Mouse (Mus musculus) NIH3T3 (cell line): ENCODE measurements at regions not wholly inside any gene's neighbourhood (a gene's known extent, or its start where the extent isn't known, plus 50 kb on each side); places are given as distances from the start of the nearest gene placed in this dataset.

Source experiments
- DNase-seq: peaks from one replicate; pipeline ENCODE4 v3.0.0-alpha.2; 2012; ENCODE audit warnings: low read depth

DNA sequence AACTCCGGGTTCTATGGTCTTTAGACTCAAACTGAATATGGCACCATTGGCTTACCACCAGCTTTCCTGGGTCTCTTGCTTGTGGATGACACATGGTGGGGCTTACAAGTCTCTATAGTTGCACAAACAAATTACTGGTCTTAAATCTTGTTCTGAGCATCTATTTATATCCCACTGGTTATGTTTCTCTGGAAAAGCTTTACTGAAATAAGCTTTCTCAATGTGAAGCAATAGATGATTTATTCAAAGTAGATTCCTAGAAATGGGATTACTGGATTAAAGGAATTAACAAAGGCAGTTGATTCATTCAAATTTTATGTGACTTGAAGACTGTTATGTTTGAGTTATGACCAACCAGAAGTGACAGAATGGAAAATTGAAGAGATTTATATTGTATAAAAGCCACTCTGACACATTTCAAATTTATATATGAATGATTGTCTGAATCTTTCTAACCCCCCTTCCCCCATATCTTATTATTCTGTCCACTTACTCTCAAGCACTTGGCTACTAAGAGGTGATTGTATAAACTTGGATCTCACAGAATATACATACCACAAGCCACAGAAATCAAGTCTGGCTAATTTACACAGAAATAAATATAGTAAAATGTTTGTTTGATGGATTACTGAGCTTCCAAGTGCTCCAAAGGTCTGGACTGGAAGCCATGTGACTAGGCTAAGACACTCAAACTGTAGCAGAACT lies 113.4 kb upstream of the C1qtnf3 start:
- DNase-seq: peak; percentile 51

DNA sequence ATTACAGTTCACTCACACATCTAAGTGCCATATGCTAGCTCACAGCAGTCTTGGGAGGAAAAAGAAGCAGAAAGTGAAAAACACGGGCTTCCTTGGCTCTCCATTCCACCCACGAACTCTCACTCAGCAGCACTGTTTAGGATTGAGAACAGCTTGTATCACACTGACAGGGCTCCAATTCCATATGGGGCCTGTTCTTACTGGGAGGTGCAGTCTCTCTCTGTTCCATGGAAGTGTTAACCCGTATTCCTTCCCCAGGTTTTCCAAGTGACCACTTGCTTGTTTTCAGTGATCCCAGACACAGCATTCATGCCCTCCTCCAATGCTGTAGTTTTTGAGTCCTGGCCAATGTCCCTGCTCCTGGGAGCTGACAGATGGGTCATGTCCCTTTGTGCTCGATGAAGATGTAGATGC lies 111.5 kb upstream of the C1qtnf3 start:
- no peak for DNase-seq

DNA sequence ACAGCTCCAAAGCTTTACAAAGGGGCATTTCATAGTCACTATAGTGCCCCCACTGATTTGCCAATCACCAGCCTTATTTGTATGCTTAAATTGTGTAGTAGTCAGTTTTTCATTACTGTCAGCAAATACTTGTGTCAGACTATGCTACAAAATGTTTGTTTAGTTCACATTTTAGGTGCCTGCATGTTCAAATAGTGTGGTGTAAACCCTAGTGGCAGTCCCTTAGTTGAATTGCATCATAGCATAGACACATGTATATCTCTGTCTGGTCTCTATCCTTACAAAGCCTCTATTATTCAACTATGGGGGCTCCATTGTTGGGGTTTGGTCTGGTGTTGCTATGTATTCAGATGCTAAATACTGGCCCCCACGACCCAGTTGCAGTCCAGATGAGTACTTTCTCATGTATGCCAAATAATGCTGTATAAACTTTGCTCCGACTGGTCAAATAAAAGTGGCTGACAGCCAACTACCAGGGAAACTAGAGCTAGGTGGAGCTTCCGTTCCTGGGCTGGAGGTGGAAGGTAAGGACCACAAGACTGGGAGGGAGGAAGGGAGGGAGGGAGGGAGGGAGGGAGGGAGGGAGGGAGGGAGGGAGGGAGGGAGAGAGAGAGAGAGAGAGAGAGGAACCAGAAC lies 109.0 kb upstream of the C1qtnf3 start:
- no peak for DNase-seq

DNA sequence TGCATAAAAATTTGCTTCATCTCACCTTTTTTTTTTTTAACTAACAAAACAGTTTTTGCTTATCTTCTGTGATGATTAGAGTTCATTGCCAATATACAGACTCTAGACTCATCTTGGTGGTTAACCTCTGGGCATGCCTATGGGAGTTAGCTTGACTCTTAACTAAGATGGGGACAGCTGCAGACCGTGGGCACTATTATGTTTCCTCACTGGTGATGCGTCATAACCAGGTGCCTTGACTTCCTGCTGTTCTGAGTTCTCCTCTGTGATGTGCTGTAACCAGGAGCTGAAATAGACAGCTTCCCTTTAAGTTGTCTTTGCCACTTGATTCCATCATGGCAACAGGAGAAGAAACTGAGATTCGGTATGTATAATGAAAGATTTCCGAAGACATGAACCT lies 105.4 kb upstream of the C1qtnf3 start:
- no peak for DNase-seq

DNA sequence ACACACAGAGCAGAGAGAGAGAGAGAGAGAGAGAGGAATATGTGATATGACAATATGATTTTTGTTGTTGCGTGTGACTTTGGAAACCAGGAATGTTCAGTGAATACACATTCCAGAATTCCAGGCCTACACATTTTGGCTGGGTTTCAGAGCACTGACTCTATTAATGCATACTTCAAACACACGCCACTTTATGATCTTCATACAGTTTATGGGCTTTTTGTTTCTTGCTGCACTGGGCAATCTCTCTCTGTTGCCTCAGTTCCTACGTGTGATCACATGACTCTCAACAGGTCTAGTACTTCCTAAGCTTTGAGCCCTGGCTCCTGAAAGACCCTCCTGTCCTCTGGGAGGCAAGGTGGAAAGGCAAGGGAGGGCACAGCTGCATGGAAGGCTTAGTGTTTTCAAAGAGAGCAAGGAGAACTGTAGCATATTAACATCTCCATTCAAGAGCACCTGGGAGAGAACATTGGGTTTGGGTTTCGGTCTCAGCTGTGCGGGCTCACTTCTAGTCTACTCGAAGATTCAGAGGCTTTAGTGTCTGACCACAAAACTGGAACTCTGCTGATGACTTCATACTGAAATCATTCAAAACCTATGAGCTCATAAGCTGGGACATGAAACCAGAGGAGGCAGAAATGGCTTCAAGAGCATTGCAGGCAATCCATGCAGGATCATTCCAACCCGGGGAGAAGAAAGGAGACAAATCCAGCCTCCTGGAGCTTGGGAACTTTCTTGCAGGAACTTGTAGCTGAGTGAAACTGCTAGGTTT lies 87.9 kb upstream of the C1qtnf3 start:
- DNase-seq: peak; percentile 62

DNA sequence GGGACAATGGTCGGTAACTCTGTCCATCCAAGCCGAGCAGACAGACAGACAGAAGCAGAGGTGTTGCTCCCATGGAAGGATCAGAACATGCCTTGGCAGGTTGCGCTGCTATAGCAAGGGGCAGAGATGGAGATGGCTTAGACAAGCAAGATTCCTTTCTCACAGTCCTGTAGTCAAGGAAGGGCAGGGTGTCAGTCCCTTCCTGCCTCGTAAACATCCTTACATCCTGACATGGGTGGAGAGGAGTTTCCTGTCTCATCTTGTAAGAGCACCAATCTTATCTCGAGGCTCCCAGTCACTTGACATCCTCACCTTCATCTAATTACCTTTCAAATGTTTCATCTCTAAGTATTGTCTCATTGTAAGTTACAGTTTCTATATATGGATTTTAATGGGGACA lies 87.0 kb upstream of the C1qtnf3 start:
- DNase-seq: no peak

DNA sequence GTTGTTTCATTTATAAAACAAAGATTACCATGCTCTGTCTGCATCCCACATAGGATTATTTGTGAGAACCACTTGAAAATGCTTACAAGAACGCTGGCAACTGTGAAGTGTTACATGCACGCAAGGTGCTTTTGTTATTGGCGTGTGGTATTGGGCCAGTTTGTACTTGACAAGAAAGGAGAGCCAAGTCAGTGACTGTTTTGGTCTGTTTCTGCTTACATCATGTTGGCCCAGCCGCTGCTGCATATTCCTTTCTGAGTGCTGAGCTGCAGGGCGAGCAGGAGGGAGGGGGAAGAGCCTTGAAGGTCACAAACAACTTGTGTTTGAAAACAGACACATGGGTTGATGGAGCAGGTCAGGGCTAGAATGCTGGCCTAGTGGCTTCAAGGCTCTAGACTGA lies 85.3 kb upstream of the C1qtnf3 start:
- no peak for DNase-seq

DNA sequence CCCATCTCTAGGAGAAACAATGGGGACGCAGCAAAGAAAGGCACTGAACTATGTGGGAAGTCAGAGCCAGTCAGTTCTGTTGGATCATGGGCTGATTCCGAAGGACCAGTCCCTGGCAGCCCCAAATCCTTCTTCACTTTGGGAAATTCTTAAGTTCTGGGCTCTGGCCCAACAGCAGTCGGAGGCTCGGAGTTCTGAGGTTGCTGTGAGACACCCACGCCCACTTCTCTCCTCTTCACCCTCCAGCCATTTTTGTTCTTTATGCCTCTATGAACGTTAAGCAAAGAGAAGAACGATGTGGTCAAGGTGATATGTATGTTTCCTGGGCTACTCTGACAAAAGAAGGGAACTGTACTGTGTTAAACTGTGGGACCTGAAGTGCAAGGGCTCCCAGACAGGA lies 84.0 kb upstream of the C1qtnf3 start:
- DNase-seq: peak; percentile 37

DNA sequence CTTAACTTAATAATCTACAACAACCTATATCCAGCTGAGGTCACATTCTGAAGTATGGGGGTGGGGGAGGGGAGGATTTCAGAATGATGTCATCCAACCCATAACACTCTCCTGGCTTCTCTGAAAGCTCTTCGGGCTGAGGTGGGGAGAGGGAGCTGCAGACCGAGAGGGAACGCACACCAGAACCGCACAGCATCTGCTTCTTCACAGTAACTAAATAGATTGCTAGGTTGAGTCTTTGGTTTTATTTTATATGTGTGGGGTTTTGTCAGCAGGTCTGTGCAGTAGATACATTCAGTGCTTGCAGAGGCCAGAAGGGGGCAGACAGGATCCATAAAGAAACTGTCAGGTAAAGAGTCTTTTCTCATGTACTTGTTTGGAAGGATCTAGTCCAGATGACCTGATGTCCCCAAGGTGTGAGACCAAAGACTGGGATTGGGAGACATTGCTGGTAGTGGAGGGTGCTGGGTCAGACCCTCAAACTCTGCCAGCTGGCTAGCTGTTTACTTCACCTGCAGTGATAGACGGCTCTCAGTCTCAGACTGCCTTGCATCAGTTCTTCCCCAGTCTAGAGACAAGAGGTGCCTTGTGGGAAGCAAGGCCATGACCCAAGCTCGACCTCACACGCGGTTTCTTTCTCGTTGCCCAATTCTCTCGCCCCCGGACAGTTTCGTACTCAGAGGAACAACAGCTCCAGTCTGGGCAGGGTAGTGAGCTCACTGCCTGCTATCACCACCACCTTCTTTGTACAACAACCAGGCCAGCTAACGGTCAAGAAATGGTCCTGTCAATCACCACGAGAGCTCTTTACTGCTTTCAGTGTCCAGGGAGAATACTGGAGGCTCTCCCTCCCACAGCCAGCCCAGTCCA lies 83.2 kb upstream of the C1qtnf3 start:
- peak; percentile 61 for DNase-seq

DNA sequence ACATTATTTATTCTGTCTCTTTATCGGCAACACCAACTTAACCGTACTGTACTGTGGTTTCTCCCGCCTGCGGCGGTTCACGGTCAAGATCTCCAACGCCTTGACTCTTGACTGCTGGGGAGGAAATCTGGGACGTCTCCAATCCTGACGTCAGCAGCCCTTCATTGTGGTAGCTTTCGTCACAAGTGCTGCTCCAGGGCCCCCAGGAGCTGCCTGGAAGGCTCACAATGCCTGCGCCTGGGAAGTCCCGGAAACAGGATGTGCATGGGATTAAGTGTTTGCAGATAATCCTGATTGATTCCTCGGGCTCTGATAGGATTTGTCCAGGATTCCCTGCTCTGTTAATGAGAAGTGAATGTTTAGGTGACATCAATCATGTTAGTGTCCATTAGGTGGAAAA lies 82.3 kb upstream of the C1qtnf3 start:
- DNase-seq: no peak

DNA sequence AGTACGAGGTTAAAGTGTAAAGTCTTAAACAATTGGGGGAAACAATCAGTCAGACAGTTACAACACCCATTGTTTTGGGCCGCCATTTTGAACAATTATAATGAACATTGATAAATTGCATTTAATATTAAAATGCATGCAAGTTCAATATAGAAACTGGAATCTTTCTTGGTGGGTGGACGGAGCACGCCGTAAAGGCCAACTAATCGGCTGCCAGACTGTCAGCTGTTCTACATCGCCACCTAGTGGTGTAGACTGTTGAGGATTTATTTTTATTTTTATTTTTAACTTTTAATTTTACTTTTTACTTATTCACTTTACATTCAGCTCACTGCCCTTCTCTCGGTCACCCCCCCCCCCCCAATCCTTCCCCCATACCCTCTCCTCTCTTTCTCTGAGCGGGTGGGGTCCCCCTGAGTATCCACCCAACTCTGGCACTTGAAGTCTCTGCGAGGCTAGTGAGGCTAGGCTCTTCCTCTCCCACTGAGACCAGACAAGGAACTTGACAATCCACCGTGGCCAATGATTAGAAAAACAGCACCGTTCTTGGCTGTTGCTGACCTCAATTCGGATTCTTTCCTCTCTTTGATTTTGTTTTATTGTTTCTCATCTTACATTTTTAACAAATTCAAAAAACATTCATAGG lies 79.7 kb upstream of the C1qtnf3 start:
- peak; percentile 80 for DNase-seq

DNA sequence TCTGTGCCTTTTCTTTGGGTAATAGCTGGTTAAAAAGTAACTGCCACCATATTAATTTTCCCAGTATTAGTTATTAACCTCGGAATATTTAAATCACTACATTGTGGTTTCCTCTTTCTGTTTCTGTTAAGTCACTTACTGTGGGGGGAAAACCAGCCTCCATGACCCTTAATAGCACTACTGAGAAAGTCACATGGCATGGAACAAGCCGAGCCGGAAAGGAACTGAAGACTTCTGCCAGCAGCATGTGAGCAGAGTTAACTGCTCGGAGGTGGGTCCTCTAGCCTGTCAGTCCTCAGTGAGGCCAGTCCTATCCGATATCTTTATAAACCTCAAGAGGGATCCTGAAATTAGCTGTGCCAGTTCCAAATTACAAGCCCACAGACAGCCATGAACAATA lies 75.8 kb upstream of the C1qtnf3 start:
- no peak for DNase-seq

DNA sequence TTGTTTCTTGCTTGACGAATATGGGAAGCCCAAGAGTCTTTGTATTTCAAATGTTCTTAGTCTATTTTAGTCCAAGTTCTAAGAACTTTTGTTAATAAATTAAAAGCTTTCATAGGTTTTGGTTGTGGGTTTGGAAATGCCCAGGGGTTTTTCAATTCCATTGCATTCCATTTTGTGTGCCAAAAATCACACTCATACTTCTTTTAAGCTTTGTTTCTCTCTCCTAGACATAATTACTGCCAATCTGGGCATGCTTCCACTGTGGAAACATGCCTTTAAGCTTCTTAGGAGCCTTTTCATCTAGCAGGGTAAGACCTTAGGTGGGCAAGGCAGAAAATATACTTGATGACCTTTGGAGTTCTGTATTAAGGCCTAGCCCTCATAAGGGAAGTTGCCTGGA lies 70.4 kb upstream of the C1qtnf3 start:
- DNase-seq: peak; percentile 53

DNA sequence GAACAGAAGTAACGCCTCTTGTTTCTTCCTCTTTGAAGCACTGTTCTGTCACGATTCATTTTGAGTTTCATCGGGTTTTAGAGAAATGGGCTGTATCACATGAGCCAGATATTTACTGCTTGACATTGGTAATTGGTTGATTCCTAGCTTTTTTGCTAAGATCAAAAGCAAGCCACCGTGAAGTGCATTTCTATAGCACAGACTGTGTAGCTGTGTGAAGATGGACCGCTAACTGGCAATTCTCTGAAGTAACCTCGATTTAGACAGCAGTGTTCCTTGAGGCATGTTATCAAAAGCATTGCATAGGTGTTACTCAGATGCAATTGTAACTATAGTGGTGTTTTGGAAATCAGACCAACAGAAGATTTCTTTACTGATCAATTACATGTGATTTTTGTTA lies 64.1 kb upstream of the C1qtnf3 start:
- DNase-seq: no peak

DNA sequence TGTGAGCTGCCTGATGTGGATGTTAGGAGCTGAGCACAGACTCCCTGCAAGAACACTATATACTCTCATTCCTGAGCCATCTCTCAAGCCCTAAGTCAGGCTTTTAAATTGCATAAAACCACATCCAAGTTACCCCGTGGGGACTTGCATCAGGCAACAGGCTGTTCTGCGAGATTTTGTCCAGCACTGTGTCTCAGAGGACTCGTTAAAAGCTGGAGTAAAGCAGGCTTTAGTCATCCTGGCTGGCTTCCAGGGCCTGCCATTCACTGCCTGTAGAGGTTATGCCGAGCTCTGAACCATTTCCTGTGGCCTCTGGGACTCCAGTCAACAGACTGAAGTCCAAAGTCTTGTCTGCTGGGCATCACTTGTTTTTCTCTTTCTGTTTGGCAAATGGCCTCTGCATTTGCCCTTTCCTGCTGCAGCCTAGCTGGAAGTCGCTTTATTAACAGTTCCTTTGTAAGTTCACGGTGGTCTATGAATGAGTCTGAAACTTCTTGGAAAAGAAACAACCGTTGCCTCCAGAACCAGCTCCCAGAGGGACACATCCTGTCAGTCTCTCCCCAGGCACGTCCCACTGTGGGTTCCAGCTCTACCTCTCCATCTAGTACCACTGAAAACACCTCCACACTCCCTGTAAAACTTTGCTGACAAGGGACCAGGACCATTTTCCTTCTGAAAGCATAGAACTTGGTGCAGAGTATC lies 61.8 kb upstream of the C1qtnf3 start:
- DNase-seq: peak; percentile 99

DNA sequence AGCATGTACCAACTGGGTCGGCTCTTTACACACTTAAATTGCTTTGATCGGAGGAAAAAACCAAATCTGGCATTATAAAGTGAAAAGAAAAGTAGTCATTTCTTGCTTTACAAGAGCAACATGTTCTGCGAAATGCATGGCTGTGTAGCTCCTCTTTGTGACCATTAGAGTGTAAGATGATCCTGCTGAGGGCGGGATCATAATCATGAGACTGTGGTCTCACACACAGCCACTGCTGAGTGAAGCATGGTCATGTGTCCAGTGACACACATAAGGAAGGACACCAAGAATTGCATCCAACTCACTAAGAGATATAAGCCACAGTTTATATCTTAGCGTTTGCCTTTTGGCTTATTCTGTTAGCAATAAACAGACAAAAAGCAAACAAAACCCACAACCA lies 53.8 kb upstream of the C1qtnf3 start:
- peak; percentile 57 for DNase-seq

DNA sequence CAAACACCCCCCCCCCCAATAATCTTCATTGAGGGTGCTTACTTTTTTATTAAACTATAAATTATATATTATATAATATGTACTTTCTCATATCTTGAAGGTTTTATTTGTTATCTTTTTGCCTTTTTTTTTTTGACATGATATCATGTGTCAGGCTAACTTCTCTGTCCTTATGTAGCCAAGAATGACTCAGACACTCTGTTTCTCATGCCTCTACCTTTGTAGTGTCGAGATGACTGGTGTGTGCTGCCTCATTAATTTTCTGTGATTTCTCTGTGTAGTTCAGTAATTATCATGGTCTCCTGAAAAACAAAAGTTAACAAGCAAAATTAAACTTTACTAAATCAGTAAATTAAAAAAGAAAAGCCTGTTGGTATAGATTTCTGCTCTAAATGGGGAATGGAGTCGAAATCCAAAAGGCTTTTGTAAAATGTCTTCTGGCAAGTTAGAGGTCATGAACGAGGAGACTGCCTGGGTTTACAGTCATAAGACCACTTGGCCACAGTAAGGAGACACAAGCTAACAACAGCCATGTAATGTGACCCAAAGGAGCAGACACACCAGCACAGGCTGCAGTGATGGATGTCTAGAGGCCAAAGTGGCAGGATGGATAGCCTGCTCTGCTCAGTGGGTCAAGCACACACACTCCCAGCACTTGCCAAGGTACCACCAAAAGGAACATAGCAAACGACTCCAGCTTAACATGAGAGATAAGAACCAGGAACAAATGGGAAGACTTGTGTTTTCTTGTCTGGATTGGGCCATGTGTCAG lies 53.2 kb upstream of the C1qtnf3 start:
- no peak for DNase-seq

DNA sequence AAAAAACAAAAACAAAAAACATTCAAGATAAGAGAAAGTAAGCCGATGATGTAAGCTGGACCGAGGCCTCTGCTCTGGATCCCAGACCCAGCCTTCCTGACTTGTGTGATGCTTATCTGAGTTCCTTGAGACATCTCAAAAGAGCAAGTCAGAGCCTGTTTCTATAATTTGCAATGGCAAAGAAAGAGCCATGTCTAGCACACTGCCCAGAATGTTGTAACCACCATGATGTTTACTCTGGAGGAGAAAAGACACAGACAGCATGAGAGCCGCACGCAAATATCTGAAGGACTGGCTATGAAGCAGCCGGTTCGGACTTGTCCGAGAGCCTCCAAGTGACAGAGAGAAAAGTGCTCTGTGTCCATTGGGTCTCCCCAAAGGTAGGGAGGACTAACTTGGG lies 52.2 kb upstream of the C1qtnf3 start:
- DNase-seq: no peak

DNA sequence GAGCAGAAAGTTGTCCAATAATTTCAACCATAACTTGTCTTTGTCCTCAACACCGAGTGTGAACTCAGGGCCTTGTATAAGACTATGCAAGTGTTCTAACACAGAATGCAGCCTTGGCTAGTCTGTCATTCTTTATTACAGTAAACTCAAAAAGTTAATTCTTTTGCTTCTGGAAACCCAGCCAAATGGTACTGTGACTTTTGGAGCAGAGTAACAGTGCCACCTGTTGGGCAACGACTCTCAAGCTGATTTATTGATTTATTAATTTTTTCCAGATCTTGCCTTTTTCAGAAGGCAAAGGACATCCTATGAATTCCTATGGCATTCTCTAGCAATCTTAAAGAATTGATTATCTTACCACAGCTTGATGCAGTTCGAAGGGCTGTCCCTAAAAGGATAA lies 51.1 kb upstream of the C1qtnf3 start:
- DNase-seq: peak; percentile 88

DNA sequence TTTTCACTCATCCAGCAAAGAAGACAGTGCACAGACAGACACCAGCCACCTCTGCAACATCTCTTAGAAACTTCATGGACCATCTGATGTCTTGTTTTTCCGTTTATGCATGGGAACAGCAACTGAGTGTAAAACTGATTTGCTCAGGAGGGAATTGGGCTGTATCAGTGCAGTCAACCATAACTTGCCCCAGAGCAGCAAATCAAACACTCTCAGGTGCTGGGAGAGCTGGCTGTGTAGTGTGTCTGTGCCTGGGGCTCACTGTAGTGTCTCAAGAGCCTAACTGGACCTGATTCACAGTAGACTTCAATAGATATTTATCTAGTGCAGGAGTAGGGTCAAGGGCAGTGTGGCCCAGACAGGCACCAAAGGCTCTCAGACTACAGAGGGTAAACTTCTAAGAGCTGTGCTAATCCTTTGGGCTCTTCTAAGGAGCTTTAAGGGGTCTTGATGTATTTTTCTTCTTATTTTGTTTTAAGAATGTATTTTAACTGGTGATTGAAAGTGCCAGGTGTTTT lies 50.3 kb upstream of the C1qtnf3 start:
- DNase-seq: no peak
